Mouse (Mus musculus): ENCODE results near the gene Cabp1. TPM values are rescaled to one million over a fixed set of nuclear protein-coding genes. Genes with fewer than 3 reads are reported as not detected.

The Cabp1 gene
- total RNA-seq (2023), result not detected

GRCm38 (mm10) chr5:115193669-115194625 is at the start of gene Cabp1:
Cabp1 (minus strand) TSS chr5:115194381.

GRCm38 (mm10) chr5:115235786-115236263 is 41.6 kb upstream of the Cabp1 start, which contains the start of gene Pop5:
Pop5 (plus strand) TSS chr5:115235836.

GRCm38 (mm10) chr5:115158040-115158983 is 35.9 kb downstream of the Cabp1 start, which contains the start of gene Mlec:
Mlec (minus strand) TSS chr5:115158179.

GRCm38 (mm10) chr5:115134234-115135165 is 59.7 kb downstream of the Cabp1 start, which contains the start of gene Unc119b:
Unc119b (minus strand) TSS chr5:115134975.

GRCm38 (mm10) chr5:115118961-115119570 is 75.1 kb downstream of the Cabp1 start, which contains the start of gene Acads:
Acads (minus strand) TSS chr5:115119346.

Other genes starting within 250 kb of the Cabp1 start
- not detected for gene Hnf1a, start 223.3 kb downstream of the Cabp1 start, total RNA-seq (2023)
- gene Sppl3, start 183.2 kb downstream of the Cabp1 start, total RNA-seq (2023), result 10 to 100 TPM; 46.1 to 51.7 TPM
- gene Gm10401, start 96.1 kb downstream of the Cabp1 start, total RNA-seq (2023), result not detected
- 10 to 100 TPM; 15.7 to 16.2 TPM for gene Acads, start 75.0 kb downstream of the Cabp1 start, total RNA-seq (2023)
- 10 to 100 TPM; 13.8 to 18.6 TPM for gene Unc119b, start 59.4 kb downstream of the Cabp1 start, total RNA-seq (2023)
- gene Mlec, start 36.2 kb downstream of the Cabp1 start, total RNA-seq (2023), result 100 to 1,000 TPM; 123 to 124 TPM
- 10 to 100 TPM; 14.2 to 16.2 TPM for gene Pop5, start 41.5 kb upstream of the Cabp1 start, total RNA-seq (2023)
- gene Rnf10, start 78.5 kb upstream of the Cabp1 start, total RNA-seq (2023), result 100 to 1,000 TPM; 184 to 191 TPM
- 10 to 100 TPM in 1 of 2 experiments, 1 to 10 TPM in 1; 9.3 to 10.7 TPM for gene Coq5, start 85.3 kb upstream of the Cabp1 start, total RNA-seq (2023)
- 100 to 1,000 TPM; 209 to 220 TPM for gene Dynll1, start 106.6 kb upstream of the Cabp1 start, total RNA-seq (2023)
- 10 to 100 TPM; 56.4 to 57.6 TPM for gene Srsf9, start 132.8 kb upstream of the Cabp1 start, total RNA-seq (2023)
- gene Gatc, start 146.8 kb upstream of the Cabp1 start, total RNA-seq (2023), result 10 to 100 TPM in 1 of 2 experiments, 1 to 10 TPM in 1; 9.1 to 10.3 TPM
- 10 to 100 TPM; 16.6 to 18.6 TPM for gene Triap1, start 146.8 kb upstream of the Cabp1 start, total RNA-seq (2023)
- 100 to 1,000 TPM; 267 to 287 TPM for gene Cox6a1, start 154.6 kb upstream of the Cabp1 start, total RNA-seq (2023)
- gene Msi1, start 235.2 kb upstream of the Cabp1 start, total RNA-seq (2023), result under 1 TPM; 0.13 to 0.48 TPM

All from neutrophil, adult 83 days (primary cell).